Mouse (Mus musculus): ENCODE results near the gene Dnajc3. TPM values are rescaled to one million over a fixed set of nuclear protein-coding genes. Genes with fewer than 3 reads are reported as not detected.

Dnajc3 gene
- polyA plus RNA-seq, 1 experiment = 32.7 TPM

DNA sequence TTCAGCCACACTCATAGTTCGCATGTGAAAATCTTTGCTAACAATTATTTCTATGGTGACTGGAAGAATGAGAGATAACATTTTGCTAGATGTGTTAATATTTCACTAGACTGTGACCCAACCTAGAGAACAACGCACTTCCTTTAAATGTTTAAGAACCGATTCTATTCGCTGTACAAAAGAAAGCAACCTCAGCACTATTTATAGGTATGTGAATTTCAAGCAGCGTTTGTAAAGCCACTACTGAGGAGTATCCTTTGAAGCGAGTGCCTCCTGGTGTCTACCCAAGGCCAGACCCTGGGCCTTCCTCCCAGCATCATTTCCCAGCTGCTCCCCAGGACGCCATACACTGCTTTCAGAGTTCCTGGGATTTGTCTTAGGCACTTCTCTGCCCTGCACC, 17.1 kb upstream of the Dnajc3 start:
- Histone ChIP-seq H3K4me1 (ENCODE audit: control insufficient read depth, insufficient read depth, low read length) (peaks cover 4% of the 10 kb centered on the region), H3K36me3 (ENCODE audit: control insufficient read depth, insufficient read depth, low read length) (no peaks in the 10 kb centered on the region), H3K27ac (ENCODE audit: insufficient read depth, low read depth, low read length) (no peak overlapping the region), H3K27me3 (replicated peaks; ENCODE audit: control insufficient read depth, insufficient read depth, low read length) (no peaks in the 10 kb centered on the region; the same call in 1 of the 2 replicates), H3K4me3 (ENCODE audit: insufficient read depth, low read depth, low read length) (no peak overlapping the region)
- 80% methylated on average over 7 of the region's 7 CpGs for WGBS
- DNase-seq = no peak
- TF ChIP-seq CTCF (conservative IDR thresholded peaks at IDR 0.05; ENCODE audit: insufficient read depth, insufficient read length, low read depth, low read length) (no peak), POLR2A (IDR thresholded peaks at IDR 0.05; ENCODE audit: low read depth, low read length) (no peak)

DNA sequence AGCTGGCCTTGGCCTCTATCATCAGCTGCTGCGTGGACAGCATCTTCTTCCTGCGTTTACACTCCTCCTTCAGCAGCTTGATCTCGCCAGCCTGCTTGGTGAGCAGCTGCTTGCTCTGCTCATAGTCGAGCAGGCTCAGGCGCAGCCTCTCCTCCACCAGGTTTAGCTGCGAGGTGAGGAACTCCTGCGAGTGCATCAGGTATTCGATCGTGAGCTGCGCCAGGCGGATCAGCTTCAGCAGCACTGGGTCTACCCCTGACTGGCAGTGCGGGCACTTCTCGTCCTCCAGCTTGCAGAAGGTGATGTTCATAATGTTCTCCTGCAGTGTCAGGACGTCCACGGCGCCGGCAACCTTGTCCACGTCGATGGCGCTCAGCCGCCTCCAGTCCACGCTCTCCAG, 15.5 kb upstream of the Dnajc3 start:
- no peak overlapping the region for H3K27ac ChIP-seq (ENCODE audit: insufficient read depth, low read depth, low read length)
- TF ChIP-seq POLR2A (IDR thresholded peaks at IDR 0.05; ENCODE audit: low read depth, low read length) (no peak), CTCF (conservative IDR thresholded peaks at IDR 0.05; ENCODE audit: insufficient read depth, insufficient read length, low read depth, low read length) (no peak)
- peaks cover 4% of the 10 kb centered on the region for H3K4me1 ChIP-seq (ENCODE audit: control insufficient read depth, insufficient read depth, low read length)
- H3K4me3 ChIP-seq (ENCODE audit: insufficient read depth, low read depth, low read length) = no peak overlapping the region
- H3K36me3 ChIP-seq (ENCODE audit: control insufficient read depth, insufficient read depth, low read length) = no peaks in the 10 kb centered on the region
- no peak for DNase-seq
- no peaks in the 10 kb centered on the region; the same call in 1 of the 2 replicates for H3K27me3 ChIP-seq (replicated peaks; ENCODE audit: control insufficient read depth, insufficient read depth, low read length)
- 55% methylated on average over 22 of the region's 22 CpGs for WGBS

DNA sequence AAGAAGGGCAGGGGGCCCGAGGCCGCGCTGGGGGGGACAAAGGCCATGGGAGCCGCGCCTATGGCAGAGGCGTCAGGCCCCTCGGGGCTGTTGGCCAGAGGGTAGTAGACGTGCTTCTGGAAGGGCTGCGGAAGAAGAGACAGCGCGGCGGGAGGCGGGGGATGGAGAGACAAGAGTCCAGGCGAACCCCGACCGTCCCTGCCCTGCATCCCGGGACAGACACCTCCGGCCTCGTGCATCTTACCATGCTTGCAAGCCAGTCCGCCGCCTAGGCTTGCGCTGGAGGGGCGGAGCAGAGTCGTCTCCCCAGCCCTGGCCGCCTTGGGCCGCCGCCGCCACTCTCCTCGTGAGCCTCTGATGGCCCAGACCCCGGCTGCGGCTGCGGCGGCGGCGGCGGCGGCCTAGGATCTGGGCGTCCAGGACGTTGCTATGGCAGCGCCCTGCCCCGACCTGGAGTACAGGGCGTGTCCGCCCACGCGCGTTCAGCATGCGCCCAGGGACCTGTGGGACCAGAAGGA, 15.1 kb upstream of the Dnajc3 start:
- Histone ChIP-seq H3K36me3 (ENCODE audit: control insufficient read depth, insufficient read depth, low read length) (no peaks in the 10 kb centered on the region), H3K4me3 (ENCODE audit: insufficient read depth, low read depth, low read length) (0 out of 2 replicates have a peak overlapping the region, but pooled peaks have one; percentile 15), H3K27ac (ENCODE audit: insufficient read depth, low read depth, low read length) (no peak overlapping the region), H3K27me3 (replicated peaks; ENCODE audit: control insufficient read depth, insufficient read depth, low read length) (no peaks in the 10 kb centered on the region; the same call in 1 of the 2 replicates), H3K4me1 (ENCODE audit: control insufficient read depth, insufficient read depth, low read length) (peaks cover 4% of the 10 kb centered on the region)
- no peak for DNase-seq
- TF ChIP-seq CTCF (conservative IDR thresholded peaks at IDR 0.05; ENCODE audit: insufficient read depth, insufficient read length, low read depth, low read length) = no peak
- no peak for TF ChIP-seq POLR2A (IDR thresholded peaks at IDR 0.05; ENCODE audit: low read depth, low read length)
- WGBS = 13% methylated on average over 47 of the region's 47 CpGs

DNA sequence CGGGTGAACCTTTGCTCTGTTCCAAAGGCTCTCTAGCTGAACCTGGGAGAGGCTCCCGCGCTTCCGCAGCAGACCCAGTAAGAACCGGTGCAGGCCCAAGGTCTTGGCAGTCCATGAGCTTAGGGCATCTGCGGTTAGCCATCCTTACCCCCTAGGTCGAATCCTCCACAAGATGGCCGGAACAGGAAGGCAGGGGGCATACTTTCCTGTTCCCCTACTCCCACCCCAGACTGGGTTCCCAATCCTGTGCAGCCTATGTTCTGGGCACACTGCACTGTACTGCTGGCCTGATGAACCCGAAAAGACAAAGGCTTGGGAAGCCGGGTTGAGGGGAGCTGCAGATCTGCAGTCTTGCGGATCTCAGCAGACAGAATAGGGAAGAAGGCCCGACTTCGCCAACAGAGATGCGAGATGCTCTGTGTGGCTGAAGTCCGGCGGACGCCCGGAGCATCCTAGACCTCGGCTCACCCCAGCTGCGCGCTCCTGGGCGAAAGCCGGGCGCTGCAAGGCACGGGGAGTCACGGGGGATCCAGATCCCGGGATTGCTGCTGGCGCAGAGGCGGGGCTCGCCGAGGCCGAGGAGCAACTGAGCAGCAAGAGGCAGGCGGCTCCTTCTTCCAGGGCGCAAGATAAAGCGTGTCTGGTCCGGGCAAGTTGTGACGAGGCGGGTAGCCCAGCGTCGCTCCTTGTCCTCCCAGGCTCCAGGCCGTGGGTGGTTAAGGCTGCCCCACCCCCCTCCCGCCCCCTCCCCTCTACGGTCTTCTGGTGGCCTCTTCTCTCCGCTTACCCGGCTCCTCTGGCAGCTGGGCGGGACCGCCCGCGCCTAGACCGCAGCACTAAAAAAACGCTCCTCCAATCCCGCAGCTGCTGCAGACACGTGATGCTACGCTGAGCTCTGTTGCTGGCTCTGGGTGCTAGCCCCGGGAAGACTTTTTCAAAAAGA, 12.8 kb upstream of the Dnajc3 start, which contains the start of gene Dzip1:
TSS of gene Dzip1 (minus strand) at position 788 of the 943 bp plus-strand sequence.
- Histone ChIP-seq H3K27ac (ENCODE audit: insufficient read depth, low read depth, low read length) (no peak within 1 kb of the TSS), H3K27me3 (replicated peaks; ENCODE audit: control insufficient read depth, insufficient read depth, low read length) (no peaks in the 10 kb centered on the region; the same call in 1 of the 2 replicates), H3K4me3 (ENCODE audit: insufficient read depth, low read depth, low read length) (peak within 1 kb of the TSS; percentile 67), H3K36me3 (ENCODE audit: control insufficient read depth, insufficient read depth, low read length) (no peaks in the 10 kb centered on the region), H3K4me1 (ENCODE audit: control insufficient read depth, insufficient read depth, low read length) (peaks cover 4% of the 10 kb centered on the region)
- WGBS = 4% methylated on average over 55 of the region's 55 CpGs
- peak; percentile 70 for DNase-seq
- TF ChIP-seq POLR2A (IDR thresholded peaks at IDR 0.05; ENCODE audit: low read depth, low read length) (no peak), CTCF (conservative IDR thresholded peaks at IDR 0.05; ENCODE audit: insufficient read depth, insufficient read length, low read depth, low read length) (no peak)

DNA sequence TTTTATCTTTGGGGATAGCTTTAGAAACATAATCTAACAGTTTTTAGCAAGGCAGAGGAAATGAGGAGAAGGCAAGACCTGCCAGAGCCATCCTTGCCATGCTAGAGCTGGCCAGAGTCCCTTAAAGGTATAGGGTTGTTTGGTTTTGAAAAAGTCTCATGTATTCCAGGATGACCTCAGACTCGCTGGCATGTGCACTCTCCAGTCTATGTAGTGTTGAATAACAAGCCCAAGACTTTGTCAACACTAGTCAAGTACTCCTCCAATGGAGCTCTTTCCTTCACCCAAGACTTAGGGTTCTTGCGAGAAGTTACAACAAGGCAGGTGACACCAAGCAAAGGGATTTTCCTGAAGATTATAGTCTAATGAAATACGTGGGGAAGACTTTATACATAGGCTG, 9.2 kb upstream of the Dnajc3 start:
- DNase-seq = no peak

DNA sequence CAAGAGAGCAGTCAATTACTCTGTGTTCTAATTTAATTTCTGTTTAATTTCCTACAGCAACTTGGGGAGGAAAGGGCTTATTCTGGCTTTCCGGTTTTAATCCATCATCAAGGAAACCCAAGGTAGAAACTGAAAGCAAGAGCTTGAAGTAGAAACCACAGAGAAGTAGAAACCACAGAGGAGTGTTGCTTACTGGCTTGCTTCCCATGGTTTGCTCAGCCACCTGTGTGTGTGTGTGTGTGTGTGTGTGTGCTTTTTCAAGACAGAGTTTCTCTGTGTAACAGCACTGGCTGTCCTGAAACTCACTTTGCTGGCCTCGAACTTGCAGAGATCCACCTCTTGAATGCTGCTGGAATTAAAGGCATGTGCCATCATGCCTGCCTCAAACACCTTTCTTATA, 8.0 kb upstream of the Dnajc3 start:
- Histone ChIP-seq H3K4me3 (ENCODE audit: insufficient read depth, low read depth, low read length) (no peak overlapping the region), H3K27me3 (replicated peaks; ENCODE audit: control insufficient read depth, insufficient read depth, low read length) (no peaks in the 10 kb centered on the region), H3K36me3 (ENCODE audit: control insufficient read depth, insufficient read depth, low read length) (no peaks in the 10 kb centered on the region), H3K27ac (ENCODE audit: insufficient read depth, low read depth, low read length) (no peak overlapping the region), H3K4me1 (ENCODE audit: control insufficient read depth, insufficient read depth, low read length) (peaks cover 1% of the 10 kb centered on the region)
- TF ChIP-seq CTCF (conservative IDR thresholded peaks at IDR 0.05; ENCODE audit: insufficient read depth, insufficient read length, low read depth, low read length) = no peak
- no peak for TF ChIP-seq POLR2A (IDR thresholded peaks at IDR 0.05; ENCODE audit: low read depth, low read length)
- no peak for DNase-seq
- WGBS = 77% methylated on average over 2 of the region's 2 CpGs

More for the DNA sequence above, 9.2 kb upstream of the Dnajc3 start:
- TF ChIP-seq CTCF (conservative IDR thresholded peaks at IDR 0.05; ENCODE audit: insufficient read depth, insufficient read length, low read depth, low read length) = no peak
- TF ChIP-seq POLR2A (IDR thresholded peaks at IDR 0.05; ENCODE audit: low read depth, low read length) = no peak
- H3K4me3 ChIP-seq (ENCODE audit: insufficient read depth, low read depth, low read length) = no peak overlapping the region
- peaks cover 4% of the 10 kb centered on the region for H3K4me1 ChIP-seq (ENCODE audit: control insufficient read depth, insufficient read depth, low read length)
- no peaks in the 10 kb centered on the region for H3K36me3 ChIP-seq (ENCODE audit: control insufficient read depth, insufficient read depth, low read length)
- no peak overlapping the region for H3K27ac ChIP-seq (ENCODE audit: insufficient read depth, low read depth, low read length)
- 87% methylated on average over 3 of the region's 3 CpGs for WGBS
- H3K27me3 ChIP-seq (replicated peaks; ENCODE audit: control insufficient read depth, insufficient read depth, low read length) = no peaks in the 10 kb centered on the region

DNA sequence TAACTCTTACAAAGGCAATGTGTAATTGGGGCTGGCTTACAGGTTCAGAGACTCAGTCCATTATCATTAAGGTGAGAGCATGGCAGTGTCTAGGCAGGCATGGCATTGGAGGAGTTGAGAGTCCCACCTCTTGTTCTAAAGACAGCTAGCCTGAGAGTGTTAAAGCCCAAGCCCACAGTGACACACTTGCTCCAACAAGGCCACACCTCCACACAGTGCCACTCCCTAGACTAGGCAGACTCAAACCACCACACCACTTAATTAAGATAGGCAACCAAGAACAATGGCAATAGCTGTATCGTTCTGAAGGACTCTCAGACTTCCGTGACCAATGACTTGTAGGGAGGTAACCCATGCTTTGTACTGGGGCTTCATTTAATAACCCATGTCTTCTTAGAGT, 7.0 kb upstream of the Dnajc3 start:
- Histone ChIP-seq H3K4me1 (ENCODE audit: control insufficient read depth, insufficient read depth, low read length) (no peaks in the 10 kb centered on the region), H3K27me3 (replicated peaks; ENCODE audit: control insufficient read depth, insufficient read depth, low read length) (no peaks in the 10 kb centered on the region), H3K27ac (ENCODE audit: insufficient read depth, low read depth, low read length) (no peak overlapping the region), H3K4me3 (ENCODE audit: insufficient read depth, low read depth, low read length) (no peak overlapping the region), H3K36me3 (ENCODE audit: control insufficient read depth, insufficient read depth, low read length) (no peaks in the 10 kb centered on the region)
- 88% methylated on average over 2 of the region's 2 CpGs for WGBS
- no peak for TF ChIP-seq CTCF (conservative IDR thresholded peaks at IDR 0.05; ENCODE audit: insufficient read depth, insufficient read length, low read depth, low read length)
- TF ChIP-seq POLR2A (IDR thresholded peaks at IDR 0.05; ENCODE audit: low read depth, low read length) = no peak
- no peak for DNase-seq

All from kidney, adult 2 months (tissue).